Mouse (Mus musculus): ENCODE results near the gene Slc6a18. TPM values are rescaled to one million over a fixed set of nuclear protein-coding genes. Genes with fewer than 3 reads are reported as not detected.

Slc6a18 gene
- 0.42 TPM in 1 of 2 replicates, not detected in the other for polyA plus RNA-seq (2012; rRNA removed)

- H3K27ac ChIP-seq (ENCODE audit: insufficient read depth, low read length): no peak within 1 kb of the TSS
- TF ChIP-seq CTCF (IDR thresholded peaks at IDR 0.05; ENCODE audit: extremely low read depth, insufficient read depth, insufficient read length, insufficient replicate concordance): no peak
- TF ChIP-seq POLR2A (IDR thresholded peaks at IDR 0.05; ENCODE audit: low read depth, low read length): no peak
- 86% methylated on average over 3 of the region's 3 CpGs for WGBS
- H3K4me1 ChIP-seq (ENCODE audit: control insufficient read depth, insufficient read depth, insufficient read length): no peaks in the 10 kb centered on the region
- DNase-seq (ENCODE audit: low read depth in 1 of 2, low spot score in 2 of 2): no peak
- no peaks in the 10 kb centered on the region for H3K36me3 ChIP-seq (ENCODE audit: control insufficient read depth, insufficient read depth, low read length)
- H3K4me3 ChIP-seq (ENCODE audit: extremely low read depth, insufficient read depth, insufficient read length): no peak within 1 kb of the TSS
- H3K27me3 ChIP-seq (ENCODE audit: control insufficient read depth, insufficient read depth, low read length): no peaks in the 10 kb centered on the region
Observed at GRCm38 (mm10) chr13:73677853-73678252, at the start of gene Slc6a18. Gene Slc6a18 (minus strand): TSS chr13:73678023.

GRCm38 (mm10) chr13:73725315-73725714 is 47.5 kb upstream of the Slc6a18 start:
- Histone ChIP-seq H3K27me3 (ENCODE audit: control insufficient read depth, insufficient read depth, low read length) (no peaks in the 10 kb centered on the region), H3K27ac (ENCODE audit: insufficient read depth, low read length) (no peak overlapping the region; the same call in 1 of the 2 replicates), H3K4me3 (ENCODE audit: extremely low read depth, insufficient read depth, insufficient read length) (no peak overlapping the region), H3K4me1 (ENCODE audit: control insufficient read depth, insufficient read depth, insufficient read length) (no peaks in the 10 kb centered on the region), H3K36me3 (ENCODE audit: control insufficient read depth, insufficient read depth, low read length) (no peaks in the 10 kb centered on the region)
- 3% methylated on average over 5 of the region's 5 CpGs for WGBS
- TF ChIP-seq POLR2A (IDR thresholded peaks at IDR 0.05; ENCODE audit: low read depth, low read length) (no peak), CTCF (IDR thresholded peaks at IDR 0.05; ENCODE audit: extremely low read depth, insufficient read depth, insufficient read length, insufficient replicate concordance) (no peak)
- no peak for DNase-seq (ENCODE audit: low read depth in 1 of 2, low spot score in 2 of 2)

- Histone ChIP-seq H3K27me3 (ENCODE audit: control insufficient read depth, insufficient read depth, low read length) (no peaks in the 10 kb centered on the region), H3K4me3 (ENCODE audit: extremely low read depth, insufficient read depth, insufficient read length) (no peak overlapping the region), H3K4me1 (ENCODE audit: control insufficient read depth, insufficient read depth, insufficient read length) (no peaks in the 10 kb centered on the region), H3K27ac (ENCODE audit: insufficient read depth, low read length) (no peak overlapping the region), H3K36me3 (ENCODE audit: control insufficient read depth, insufficient read depth, low read length) (no peaks in the 10 kb centered on the region)
- 42% methylated on average over 8 of the region's 8 CpGs for WGBS
- TF ChIP-seq CTCF (IDR thresholded peaks at IDR 0.05; ENCODE audit: extremely low read depth, insufficient read depth, insufficient read length, insufficient replicate concordance): peak; percentile 33; the same call in 1 of the 2 replicates
- TF ChIP-seq POLR2A (IDR thresholded peaks at IDR 0.05; ENCODE audit: low read depth, low read length): no peak
- peak in 1 of 2 experiments; percentile 20 for DNase-seq (ENCODE audit: low read depth in 1 of 2, low spot score in 2 of 2)
Observed at GRCm38 (mm10) chr13:73723081-73723668, 45.4 kb upstream of the Slc6a18 start.

- Histone ChIP-seq H3K36me3 (ENCODE audit: control insufficient read depth, insufficient read depth, low read length) (no peaks in the 10 kb centered on the region), H3K27me3 (ENCODE audit: control insufficient read depth, insufficient read depth, low read length) (no peaks in the 10 kb centered on the region), H3K4me1 (ENCODE audit: control insufficient read depth, insufficient read depth, insufficient read length) (no peaks in the 10 kb centered on the region), H3K27ac (ENCODE audit: insufficient read depth, low read length) (no peak overlapping the region), H3K4me3 (ENCODE audit: extremely low read depth, insufficient read depth, insufficient read length) (no peak overlapping the region)
- WGBS: 82% methylated on average over 4 of the region's 4 CpGs
- TF ChIP-seq CTCF (IDR thresholded peaks at IDR 0.05; ENCODE audit: extremely low read depth, insufficient read depth, insufficient read length, insufficient replicate concordance) (no peak), POLR2A (IDR thresholded peaks at IDR 0.05; ENCODE audit: low read depth, low read length) (no peak)
- no peak for DNase-seq (ENCODE audit: low read depth in 1 of 2, low spot score in 2 of 2)
Observed at GRCm38 (mm10) chr13:73720241-73720640, 42.4 kb upstream of the Slc6a18 start.

GRCm38 (mm10) chr13:73718225-73718624 is 40.4 kb upstream of the Slc6a18 start:
- WGBS: 5% methylated on average over 2 of the region's 2 CpGs
- Histone ChIP-seq H3K27ac (ENCODE audit: insufficient read depth, low read length) (no peak overlapping the region), H3K36me3 (ENCODE audit: control insufficient read depth, insufficient read depth, low read length) (no peaks in the 10 kb centered on the region), H3K27me3 (ENCODE audit: control insufficient read depth, insufficient read depth, low read length) (no peaks in the 10 kb centered on the region), H3K4me3 (ENCODE audit: extremely low read depth, insufficient read depth, insufficient read length) (no peak overlapping the region), H3K4me1 (ENCODE audit: control insufficient read depth, insufficient read depth, insufficient read length) (no peaks in the 10 kb centered on the region)
- DNase-seq (ENCODE audit: low read depth in 1 of 2, low spot score in 2 of 2): peak; percentile 64 to 72
- TF ChIP-seq CTCF (IDR thresholded peaks at IDR 0.05; ENCODE audit: extremely low read depth, insufficient read depth, insufficient read length, insufficient replicate concordance): peak; percentile 68; the same call in 1 of the 2 replicates
- TF ChIP-seq POLR2A (IDR thresholded peaks at IDR 0.05; ENCODE audit: low read depth, low read length): no peak

GRCm38 (mm10) chr13:73714020-73714419 is 36.2 kb upstream of the Slc6a18 start:
- 0 out of 2 replicates have a peak, but pooled peaks cover 3% of the 10 kb centered on the region for H3K4me1 ChIP-seq (ENCODE audit: control insufficient read depth, insufficient read depth, insufficient read length)
- DNase-seq (ENCODE audit: low read depth in 1 of 2, low spot score in 2 of 2): peak in 1 of 2 experiments; percentile 27
- 64% methylated on average over 2 of the region's 2 CpGs for WGBS
- TF ChIP-seq CTCF (IDR thresholded peaks at IDR 0.05; ENCODE audit: extremely low read depth, insufficient read depth, insufficient read length, insufficient replicate concordance) (peak; percentile 35; the same call in 1 of the 2 replicates), POLR2A (IDR thresholded peaks at IDR 0.05; ENCODE audit: low read depth, low read length) (no peak)
- H3K4me3 ChIP-seq (ENCODE audit: extremely low read depth, insufficient read depth, insufficient read length): no peak overlapping the region
- no peaks in the 10 kb centered on the region for H3K36me3 ChIP-seq (ENCODE audit: control insufficient read depth, insufficient read depth, low read length)
- H3K27ac ChIP-seq (ENCODE audit: insufficient read depth, low read length): no peak overlapping the region
- H3K27me3 ChIP-seq (ENCODE audit: control insufficient read depth, insufficient read depth, low read length): no peaks in the 10 kb centered on the region

GRCm38 (mm10) chr13:73713204-73713603 is 35.4 kb upstream of the Slc6a18 start:
- Histone ChIP-seq H3K27ac (ENCODE audit: insufficient read depth, low read length) (no peak overlapping the region), H3K27me3 (ENCODE audit: control insufficient read depth, insufficient read depth, low read length) (no peaks in the 10 kb centered on the region), H3K4me1 (ENCODE audit: control insufficient read depth, insufficient read depth, insufficient read length) (peaks cover 3% of the 10 kb centered on the region; the same call in 1 of the 2 replicates), H3K4me3 (ENCODE audit: extremely low read depth, insufficient read depth, insufficient read length) (no peak overlapping the region), H3K36me3 (ENCODE audit: control insufficient read depth, insufficient read depth, low read length) (no peaks in the 10 kb centered on the region)
- WGBS: 79% methylated on average over 4 of the region's 4 CpGs
- DNase-seq (ENCODE audit: low read depth in 1 of 2, low spot score in 2 of 2): no peak
- no peak for TF ChIP-seq CTCF (IDR thresholded peaks at IDR 0.05; ENCODE audit: extremely low read depth, insufficient read depth, insufficient read length, insufficient replicate concordance)
- no peak for TF ChIP-seq POLR2A (IDR thresholded peaks at IDR 0.05; ENCODE audit: low read depth, low read length)

All from spleen, adult 2 months (tissue).